Mouse (Mus musculus) hindbrain, embryonic 15.5 days (tissue): ENCODE results near the gene Opa1. TPM values are rescaled to one million over a fixed set of nuclear protein-coding genes. Genes with fewer than 3 reads are reported as not detected.

Experiments used
- ATAC-seq: fragments of 200-750 bp; cut with Nextera tagmentation; 2 replicates; pipeline ENCODE4 v1.8.0; 2017; ENCODE audit warnings: low read depth, moderate number of reproducible peaks, moderate TSS enrichment; ENCODE audit not compliant: low FRiP score
- H3K27ac ChIP-seq: fragments of 300-500 bp; sonication (generic); replicated peaks from 2 replicates; pipeline ENCODE4 v1.5.1; 2015; ENCODE audit warnings: mild to moderate bottlenecking, inconsistent platforms
- H3K27me3 ChIP-seq: fragments of 300-500 bp; sonication (generic); 2 replicates; pipeline ENCODE4 v1.6.1; 2015; ENCODE audit warnings: control low read depth, inconsistent platforms
- H3K36me3 ChIP-seq: fragments of 300-500 bp; sonication (generic); 2 replicates; pipeline ENCODE4 v1.6.1; 2015; ENCODE audit warnings: control low read depth, inconsistent platforms
- H3K4me1 ChIP-seq: fragments of 300-500 bp; sonication (generic); replicated peaks from 2 replicates; pipeline ENCODE4 v1.6.1; 2015; ENCODE audit warnings: control low read depth, inconsistent platforms
- H3K4me2 ChIP-seq: fragments of 300-500 bp; sonication (generic); 2 replicates; pipeline ENCODE4 v1.6.1; 2015; ENCODE audit warnings: moderate library complexity, mild to moderate bottlenecking, inconsistent platforms
- H3K4me3 ChIP-seq: fragments of 300-500 bp; sonication (generic); 2 replicates; pipeline ENCODE4 v1.5.1; 2015; ENCODE audit warnings: mild to moderate bottlenecking, inconsistent platforms
- H3K9ac ChIP-seq: fragments of 300-500 bp; sonication (generic); 2 replicates; pipeline ENCODE4 v1.6.1; 2015; ENCODE audit warnings: inconsistent platforms
- H3K9me3 ChIP-seq: fragments of 300-500 bp; sonication (generic); 2 replicates; pipeline ENCODE4 v1.6.1; 2016; ENCODE audit warnings: control low read depth, inconsistent platforms
- WGBS: fragments of 180-500 bp; shearing (Covaris S2); methylation state at CpG from one replicate; pipeline ENCODE4 v1.1.7; 2015; 5-methylcytosine and 5-hydroxymethylcytosine counted together
- polyA plus RNA-seq: library from polyadenylated mRNA; unstranded; fragments of >200 nt; fragmentation: Nextera tagmentation; extraction: Ambion mirVana; gene quantifications from 2 replicates; pipeline ENCODE4 v1.2.1, GENCODE M21; 2015

Gene Opa1
- 42.5 and 44.8 TPM in 2 replicates for polyA plus RNA-seq

DNA sequence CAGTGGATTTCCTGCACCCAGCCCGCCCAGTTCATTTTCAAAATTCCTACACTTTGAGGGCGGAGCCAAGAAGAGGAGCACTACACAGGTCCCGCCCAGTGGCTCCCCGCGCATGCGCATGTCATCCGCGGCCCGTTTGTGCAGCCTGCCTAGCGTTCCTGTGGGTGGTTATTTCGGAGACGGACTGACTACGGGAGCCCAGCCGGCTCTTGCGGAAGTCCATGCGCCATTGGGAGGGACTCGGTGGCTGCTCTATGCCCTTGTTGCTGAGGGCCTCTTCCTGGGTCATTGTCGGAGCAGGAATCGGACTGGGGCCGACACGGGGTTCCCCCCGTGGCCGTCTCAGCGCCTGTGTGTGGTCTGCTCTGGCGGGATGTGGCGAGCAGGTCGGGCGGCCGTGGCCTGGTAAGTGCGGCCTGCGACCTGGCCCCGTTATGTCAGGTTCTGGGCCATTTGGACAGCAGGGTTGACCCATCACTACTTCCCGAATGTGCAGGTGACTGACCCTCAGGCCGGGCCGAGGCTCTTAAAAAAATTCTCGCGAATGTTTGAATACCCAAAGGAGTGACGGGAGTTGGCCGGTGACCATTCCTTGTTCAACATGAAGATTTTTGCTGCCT lies at the start of gene Opa1:
Gene Opa1, plus strand, starts transcription at position 168 of the 620 bp plus-strand sequence.
- Histone ChIP-seq H3K4me1 (peaks cover 16% of the 10 kb centered on the region), H3K27ac (peak within 1 kb of the TSS; percentile 52), H3K9ac (peak within 1 kb of the TSS; percentile 82), H3K9me3 (no peaks in the 10 kb centered on the region), H3K36me3 (no peaks in the 10 kb centered on the region), H3K27me3 (no peaks in the 10 kb centered on the region), H3K4me3 (peak within 1 kb of the TSS; percentile 86), H3K4me2 (peak within 1 kb of the TSS; percentile 91)
- peak; percentile 98 for ATAC-seq
- under 1% methylated on average over 39 of the region's 39 CpGs for WGBS

DNA sequence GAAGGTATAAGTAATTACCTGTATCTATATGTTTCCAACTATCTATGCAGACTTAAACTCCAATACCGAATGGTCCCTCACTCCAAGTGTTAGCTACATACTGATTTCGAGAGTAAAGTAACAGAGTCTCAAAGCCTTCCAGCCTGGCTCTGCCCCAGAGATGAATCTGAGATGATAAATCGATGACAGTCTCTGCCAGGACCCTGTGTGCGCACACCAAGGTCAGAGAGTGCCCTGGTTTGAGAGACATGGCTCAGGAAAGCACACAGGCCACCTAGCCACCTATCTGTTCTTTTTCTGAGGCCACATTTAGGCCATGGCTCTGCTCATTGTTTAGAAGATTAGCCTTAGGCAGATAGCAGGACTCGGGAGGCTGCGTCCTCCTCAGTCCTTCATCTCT lies 45.5 kb upstream of the Opa1 start:
- no peaks in the 10 kb centered on the region for H3K27me3 ChIP-seq
- H3K27ac ChIP-seq = no peak overlapping the region
- H3K36me3 ChIP-seq = no peaks in the 10 kb centered on the region
- no peak overlapping the region for H3K4me2 ChIP-seq
- no peaks in the 10 kb centered on the region for H3K9me3 ChIP-seq
- no peak overlapping the region for H3K4me3 ChIP-seq
- H3K9ac ChIP-seq = no peak overlapping the region
- WGBS = 89% methylated on average over 6 of the region's 6 CpGs
- ATAC-seq = no peak
- peaks cover 6% of the 10 kb centered on the region; the same call in 1 of the 2 replicates for H3K4me1 ChIP-seq

DNA sequence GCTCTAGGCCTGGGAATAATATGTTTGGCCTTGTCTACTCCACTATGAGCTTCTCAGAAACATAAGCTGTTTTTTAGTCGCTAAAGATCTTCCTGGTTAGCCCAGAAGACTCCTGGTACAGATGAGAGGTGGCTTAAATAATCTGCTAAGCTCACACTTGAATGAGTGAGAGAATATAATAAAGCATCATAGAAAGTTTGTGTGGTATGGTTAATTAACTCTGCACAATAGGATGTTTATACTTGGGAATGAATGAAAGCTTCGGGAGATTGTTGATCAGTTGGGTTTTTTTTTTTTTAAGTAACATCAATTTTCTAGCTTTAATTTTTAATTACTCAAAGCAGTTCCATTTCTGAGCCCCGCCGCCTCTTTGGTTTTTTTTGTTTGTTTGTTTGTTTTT lies 43.3 kb upstream of the Opa1 start:
- no peak for ATAC-seq
- no peaks in the 10 kb centered on the region for H3K9me3 ChIP-seq
- no peak overlapping the region for H3K27ac ChIP-seq
- 64% methylated on average over 4 of the region's 4 CpGs for WGBS
- H3K4me3 ChIP-seq = no peak overlapping the region
- no peaks in the 10 kb centered on the region for H3K27me3 ChIP-seq
- peak overlapping the region; percentile 6; the same call in 1 of the 2 replicates for H3K4me2 ChIP-seq
- H3K36me3 ChIP-seq = no peaks in the 10 kb centered on the region
- H3K4me1 ChIP-seq = peaks cover 6% of the 10 kb centered on the region; the same call in 1 of the 2 replicates
- H3K9ac ChIP-seq = no peak overlapping the region

DNA sequence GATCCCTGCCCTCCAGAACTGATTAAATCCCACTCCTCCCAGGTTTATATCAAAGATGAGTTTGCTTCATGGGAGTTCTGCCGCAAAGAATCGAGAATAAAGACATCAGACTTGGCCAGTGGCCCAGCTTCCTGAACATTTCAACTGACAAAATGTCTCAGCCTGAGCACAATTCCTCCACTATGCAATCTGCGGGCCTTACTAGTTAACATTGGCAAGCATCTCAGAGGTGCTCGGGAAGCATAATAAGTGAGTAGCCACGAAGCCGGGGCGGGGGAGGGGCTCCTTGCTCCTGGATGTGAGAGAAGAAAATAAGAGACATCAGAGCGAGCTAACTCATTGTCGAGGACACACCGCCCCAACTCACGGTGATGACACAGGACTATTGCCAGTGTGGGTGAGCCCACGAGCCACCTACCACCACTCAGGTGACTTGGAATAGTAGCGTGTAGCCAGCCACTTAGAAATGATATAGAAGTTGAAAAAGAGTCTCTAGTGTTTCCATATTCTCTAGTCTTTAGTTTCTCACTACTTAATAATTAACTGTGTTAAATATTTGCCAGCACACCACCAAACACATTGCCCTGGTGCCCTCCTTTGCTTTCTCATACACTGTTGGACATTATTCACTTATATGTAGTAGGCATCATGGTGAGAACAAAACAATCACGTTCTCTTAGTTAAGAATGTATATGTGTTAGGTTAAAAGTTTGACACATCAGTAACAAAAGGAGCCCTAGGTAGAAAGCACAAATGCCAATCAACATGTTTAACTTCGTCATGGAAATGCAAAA lies 42.5 kb upstream of the Opa1 start:
- peaks cover 6% of the 10 kb centered on the region; the same call in 1 of the 2 replicates for H3K4me1 ChIP-seq
- no peaks in the 10 kb centered on the region for H3K36me3 ChIP-seq
- ATAC-seq = no peak
- H3K9ac ChIP-seq = no peak overlapping the region
- H3K27me3 ChIP-seq = no peaks in the 10 kb centered on the region
- H3K4me3 ChIP-seq = no peak overlapping the region
- peak overlapping the region; percentile 6; the same call in 1 of the 2 replicates for H3K4me2 ChIP-seq
- WGBS = 61% methylated on average over 15 of the region's 15 CpGs
- H3K27ac ChIP-seq = no peak overlapping the region
- H3K9me3 ChIP-seq = no peaks in the 10 kb centered on the region

DNA sequence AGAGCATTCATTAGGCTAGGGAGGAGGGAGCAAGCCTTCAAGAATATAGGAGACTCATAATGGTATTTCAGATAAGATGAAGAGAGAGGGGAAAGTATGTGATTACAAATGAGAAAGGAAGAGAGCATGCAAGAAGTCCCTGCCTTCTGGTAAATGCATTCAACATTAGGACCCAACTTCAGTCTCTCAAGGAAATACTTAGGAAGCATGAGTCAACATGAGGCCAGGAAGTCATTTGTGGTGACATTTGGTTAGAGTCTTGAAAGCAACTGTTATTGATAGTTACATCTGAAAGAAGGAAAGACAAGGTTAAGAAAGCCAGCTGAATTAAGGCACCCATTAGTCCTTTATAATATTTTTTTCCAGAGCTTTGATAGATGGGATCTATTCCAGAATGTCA lies 39.2 kb upstream of the Opa1 start:
- Histone ChIP-seq H3K4me3 (no peak overlapping the region), H3K27me3 (no peaks in the 10 kb centered on the region), H3K4me1 (peaks cover 6% of the 10 kb centered on the region; the same call in 1 of the 2 replicates), H3K27ac (peak overlapping the region; percentile 0; the same call in 1 of the 2 replicates), H3K4me2 (no peak overlapping the region), H3K9me3 (no peaks in the 10 kb centered on the region), H3K9ac (no peak overlapping the region), H3K36me3 (no peaks in the 10 kb centered on the region)
- ATAC-seq = no peak

DNA sequence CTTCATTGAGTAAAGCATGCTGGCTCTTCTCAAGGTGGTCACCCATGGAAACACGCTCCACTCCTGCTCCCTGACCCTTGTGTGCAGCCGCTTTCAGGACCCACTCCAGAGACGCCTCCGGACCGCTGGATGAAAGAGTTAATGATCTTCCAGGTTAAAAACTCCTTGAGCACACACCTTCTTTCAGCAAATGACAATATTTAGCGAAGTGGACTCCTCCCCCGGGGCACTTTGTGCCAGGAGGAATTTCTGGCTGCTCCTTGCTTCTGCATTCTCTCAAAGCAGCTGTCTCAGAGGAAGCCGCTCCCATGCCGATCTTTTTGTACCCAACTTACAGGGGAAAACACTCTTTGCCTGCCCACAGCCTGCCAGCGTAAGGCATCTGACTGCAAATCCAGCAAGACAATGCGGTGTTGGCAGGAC lies 37.9 kb upstream of the Opa1 start:
- no peak for ATAC-seq
- Histone ChIP-seq H3K27ac (0 out of 2 replicates have a peak overlapping the region, but pooled peaks have one; percentile 34), H3K9ac (no peak overlapping the region), H3K4me1 (peaks cover 5% of the 10 kb centered on the region; the same call in 1 of the 2 replicates), H3K27me3 (no peaks in the 10 kb centered on the region), H3K4me2 (peak overlapping the region; percentile 17; the same call in 1 of the 2 replicates), H3K4me3 (peak overlapping the region; percentile 14; the same call in 1 of the 2 replicates), H3K9me3 (no peaks in the 10 kb centered on the region), H3K36me3 (no peaks in the 10 kb centered on the region)
- WGBS = 72% methylated on average over 11 of the region's 11 CpGs

DNA sequence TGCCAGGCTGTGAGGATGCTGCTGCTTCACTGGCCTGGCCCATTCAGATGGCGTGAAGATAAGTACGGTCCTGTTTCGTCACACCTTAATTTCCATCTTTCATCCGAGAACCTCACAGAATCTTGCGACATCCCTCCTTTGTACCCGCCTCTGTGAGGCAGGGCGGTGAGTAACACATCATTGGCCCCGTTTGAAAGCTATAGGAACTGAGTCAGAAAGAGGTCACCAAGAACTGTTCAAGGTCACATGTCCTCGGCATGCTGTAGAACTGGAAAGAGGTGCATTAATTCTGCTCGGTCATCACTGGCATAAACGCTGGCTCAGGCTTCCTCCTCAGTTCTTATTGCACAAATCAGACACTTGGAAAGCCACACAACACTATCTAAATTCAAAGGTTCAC lies 34.3 kb upstream of the Opa1 start, which contains the start of gene Atp13a4:
Gene Atp13a4, minus strand, starts transcription at position 36 of the 400 bp plus-strand sequence.
- Histone ChIP-seq H3K4me1 (no peaks in the 10 kb centered on the region), H3K27me3 (no peaks in the 10 kb centered on the region), H3K9me3 (no peaks in the 10 kb centered on the region), H3K27ac (no peak within 1 kb of the TSS), H3K9ac (no peak within 1 kb of the TSS), H3K36me3 (no peaks in the 10 kb centered on the region), H3K4me3 (no peak within 1 kb of the TSS), H3K4me2 (no peak within 1 kb of the TSS)
- 87% methylated on average over 11 of the region's 11 CpGs for WGBS
- no peak for ATAC-seq

DNA sequence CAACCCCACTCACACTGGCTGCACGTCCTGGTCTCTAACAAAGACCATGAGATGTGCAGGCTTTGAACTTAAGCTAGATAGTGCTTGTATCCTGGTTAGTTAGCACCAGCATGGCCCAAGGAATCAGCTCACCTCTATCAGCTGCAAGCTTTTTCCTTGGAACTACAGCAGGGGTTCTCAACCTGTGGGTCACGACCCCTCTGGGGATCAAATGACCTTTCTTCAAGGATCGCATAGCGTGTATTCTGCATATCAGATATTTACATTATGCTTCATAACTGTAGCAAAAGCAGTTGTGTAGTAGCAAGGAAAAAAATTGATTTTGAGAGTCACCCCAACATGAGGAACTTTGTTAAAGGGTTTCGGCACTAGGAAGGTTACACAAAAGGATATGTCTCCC lies 19.5 kb upstream of the Opa1 start:
- H3K27ac ChIP-seq = no peak overlapping the region
- ATAC-seq = no peak
- H3K9me3 ChIP-seq = no peaks in the 10 kb centered on the region
- no peaks in the 10 kb centered on the region for H3K4me1 ChIP-seq
- 89% methylated on average over 5 of the region's 5 CpGs for WGBS
- no peak overlapping the region for H3K9ac ChIP-seq
- H3K4me3 ChIP-seq = no peak overlapping the region
- H3K27me3 ChIP-seq = peaks cover 5% of the 10 kb centered on the region
- H3K36me3 ChIP-seq = no peaks in the 10 kb centered on the region
- no peak overlapping the region for H3K4me2 ChIP-seq

DNA sequence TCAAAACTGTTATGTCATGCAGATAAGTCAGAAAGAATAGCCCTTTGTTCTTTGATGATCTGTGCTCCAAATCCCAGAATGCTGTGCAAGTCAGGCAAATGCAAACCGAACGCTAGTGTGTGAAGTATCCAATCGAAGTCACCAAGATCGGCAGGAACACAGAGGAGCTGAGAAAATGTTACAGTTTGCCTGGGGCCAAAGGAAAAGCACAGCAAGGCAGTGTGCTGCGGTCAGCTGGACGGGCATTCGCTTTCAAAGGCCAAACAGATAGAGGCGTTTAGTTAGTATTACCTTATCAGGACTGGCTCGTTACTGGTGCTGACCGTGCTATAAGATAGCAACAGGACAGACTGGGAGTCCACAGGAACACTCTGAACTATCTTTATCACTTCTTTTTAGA lies 18.7 kb upstream of the Opa1 start:
- no peak overlapping the region for H3K9ac ChIP-seq
- H3K36me3 ChIP-seq = no peaks in the 10 kb centered on the region
- H3K4me2 ChIP-seq = peak overlapping the region; percentile 45
- H3K27ac ChIP-seq = no peak overlapping the region
- H3K4me1 ChIP-seq = no peaks in the 10 kb centered on the region
- 49% methylated on average over 10 of the region's 10 CpGs for WGBS
- H3K9me3 ChIP-seq = no peaks in the 10 kb centered on the region
- H3K4me3 ChIP-seq = no peak overlapping the region
- peaks cover 7% of the 10 kb centered on the region for H3K27me3 ChIP-seq
- peak; percentile 63; the same call in 1 of the 2 replicates for ATAC-seq

DNA sequence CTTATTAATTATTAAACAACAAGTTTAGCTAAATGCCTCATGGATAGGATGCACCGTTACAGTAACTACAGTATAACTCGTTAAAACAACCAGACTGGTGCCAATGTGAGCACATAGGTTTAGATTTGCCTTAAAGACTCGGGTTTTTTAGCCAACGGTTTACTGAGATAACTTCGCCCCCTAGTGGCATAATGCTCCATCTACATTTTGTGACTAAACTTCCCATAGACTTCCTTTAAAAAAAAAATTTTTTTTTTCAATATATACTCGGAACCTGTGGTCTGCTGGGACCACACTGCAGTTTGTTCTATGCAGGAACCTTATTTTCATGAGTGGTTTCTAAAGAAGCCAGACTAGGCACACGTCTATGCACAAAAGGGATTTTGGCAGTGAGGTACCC lies 18.3 kb upstream of the Opa1 start:
- Histone ChIP-seq H3K4me3 (no peak overlapping the region), H3K9me3 (no peaks in the 10 kb centered on the region), H3K27me3 (peaks cover 7% of the 10 kb centered on the region), H3K4me2 (peak overlapping the region; percentile 45), H3K27ac (no peak overlapping the region), H3K4me1 (no peaks in the 10 kb centered on the region), H3K36me3 (no peaks in the 10 kb centered on the region), H3K9ac (no peak overlapping the region)
- ATAC-seq = peak; percentile 59; the same call in 1 of the 2 replicates
- 5% methylated on average over 7 of the region's 7 CpGs for WGBS

DNA sequence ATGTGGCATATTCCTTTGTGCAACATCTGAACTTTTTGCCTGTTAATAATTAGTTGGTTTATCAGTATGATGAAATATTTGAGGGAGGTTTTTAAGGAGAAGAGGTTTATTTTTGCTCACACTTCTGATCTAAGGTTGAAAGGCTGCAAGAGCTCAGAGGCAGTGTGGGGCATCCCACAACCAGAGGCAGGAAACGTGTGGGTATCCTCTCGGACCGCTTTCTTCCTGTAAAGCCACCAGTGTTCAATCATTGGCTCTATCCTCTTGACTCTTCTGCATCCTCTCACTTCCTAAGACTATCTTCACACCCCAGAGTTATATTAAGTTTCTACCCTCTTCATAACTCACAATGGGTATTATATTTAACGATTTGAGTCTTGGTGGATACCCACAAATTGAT lies 5.1 kb upstream of the Opa1 start:
- ATAC-seq = no peak
- whole genome bisulfite sequencing = 85% methylated on average over 4 of the region's 4 CpGs
- no peaks in the 10 kb centered on the region for H3K9me3 ChIP-seq

DNA sequence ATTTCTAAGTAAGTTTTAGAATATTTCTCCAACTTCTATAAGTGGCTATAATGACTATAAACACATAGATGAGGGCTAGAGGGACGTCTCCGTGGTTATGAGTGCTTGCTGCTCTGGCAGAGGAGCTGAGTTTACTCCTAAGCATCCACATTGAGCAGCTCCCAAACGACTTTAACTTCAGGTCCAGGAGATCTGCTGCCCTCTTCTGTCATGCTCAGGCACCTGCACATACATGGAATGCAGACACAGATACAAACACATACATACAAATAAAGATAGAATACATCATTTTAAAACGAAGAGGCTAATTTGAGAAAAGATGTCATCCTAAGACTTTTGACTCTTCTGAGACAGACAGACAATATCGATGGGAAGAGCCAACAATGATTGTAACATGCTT lies 3.5 kb upstream of the Opa1 start:
- Histone ChIP-seq H3K4me3 (no peak overlapping the region), H3K36me3 (no peaks in the 10 kb centered on the region), H3K4me2 (no peak overlapping the region), H3K27me3 (no peaks in the 10 kb centered on the region), H3K4me1 (peaks cover 9% of the 10 kb centered on the region), H3K9ac (no peak overlapping the region), H3K9me3 (no peaks in the 10 kb centered on the region), H3K27ac (no peak overlapping the region)
- 12% methylated on average over 5 of the region's 5 CpGs for WGBS
- no peak for ATAC-seq

More for the DNA sequence above, 5.1 kb upstream of the Opa1 start:
- Histone ChIP-seq H3K4me3 (no peak overlapping the region), H3K4me1 (no peaks in the 10 kb centered on the region), H3K27me3 (no peaks in the 10 kb centered on the region), H3K27ac (no peak overlapping the region), H3K36me3 (no peaks in the 10 kb centered on the region), H3K9ac (no peak overlapping the region), H3K4me2 (no peak overlapping the region)
